Mouse (Mus musculus): Measurements from ENCODE around the gene Pank2. TPM values are rescaled to one million over a fixed set of nuclear protein-coding genes. Genes with fewer than 3 reads are reported as not detected.

The Pank2 gene
- polyA plus RNA-seq, 1 experiment from 2014 or later, result 32.4 TPM

GRCm38 (mm10) chr2:131328981-131329380 is 66.7 kb downstream of the Pank2 start:
- no peaks in the 10 kb centered on the region for H3K36me3 ChIP-seq (ENCODE audit: control insufficient read depth, insufficient read depth)
- no peak overlapping the region for H3K4me2 ChIP-seq (replicated peaks; ENCODE audit: low read depth)
- no peak overlapping the region for H3K27ac ChIP-seq (ENCODE audit: low read depth, low read length)
- no peak overlapping the region for H3K4me3 ChIP-seq (ENCODE audit: low read depth, low read length)
- no peak overlapping the region for H3K9ac ChIP-seq (ENCODE audit: low read depth, low read length)
- no peaks in the 10 kb centered on the region for H3K27me3 ChIP-seq (replicated peaks; ENCODE audit: control insufficient read depth, insufficient read depth, low read length)
- no peaks in the 10 kb centered on the region for H3K9me3 ChIP-seq (ENCODE audit: control insufficient read depth)
- WGBS, result 82% methylated on average over 1 of the region's 1 CpGs
- no peak for ATAC-seq
- TF ChIP-seq CTCF (IDR thresholded peaks at IDR 0.05; ENCODE audit: low read depth), result no peak
- no peaks in the 10 kb centered on the region for H3K4me1 ChIP-seq (replicated peaks; ENCODE audit: control insufficient read depth, insufficient read depth, low read length)

DNA sequence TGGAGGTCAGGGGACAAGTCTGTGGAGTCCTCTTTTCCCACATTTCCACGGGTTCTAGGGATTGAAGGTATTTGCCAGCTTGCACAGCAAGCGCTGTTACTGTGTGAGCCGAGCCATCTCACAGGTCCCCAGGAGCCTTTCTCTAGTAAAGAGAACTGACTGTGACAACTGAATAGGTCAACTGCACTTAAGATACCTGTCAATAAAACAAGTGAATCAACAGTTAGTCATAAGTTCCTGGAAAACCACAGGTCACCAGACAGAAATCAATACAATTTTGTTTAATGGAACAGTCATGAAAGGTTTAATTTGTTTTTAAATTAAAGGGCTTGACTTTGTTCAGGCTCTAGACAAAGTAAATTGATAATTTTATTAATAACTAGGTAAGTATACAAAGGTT is 68.3 kb downstream of the Pank2 start:
- no peak overlapping the region for H3K4me3 ChIP-seq (ENCODE audit: low read depth, low read length)
- no peaks in the 10 kb centered on the region for H3K36me3 ChIP-seq (ENCODE audit: control insufficient read depth, insufficient read depth)
- H3K27ac ChIP-seq (ENCODE audit: low read depth, low read length), result no peak overlapping the region
- no peaks in the 10 kb centered on the region for H3K27me3 ChIP-seq (replicated peaks; ENCODE audit: control insufficient read depth, insufficient read depth, low read length)
- WGBS, result 78% methylated on average over 3 of the region's 3 CpGs
- H3K4me2 ChIP-seq (replicated peaks; ENCODE audit: low read depth), result no peak overlapping the region
- H3K9me3 ChIP-seq (ENCODE audit: control insufficient read depth), result no peaks in the 10 kb centered on the region
- no peak for TF ChIP-seq CTCF (IDR thresholded peaks at IDR 0.05; ENCODE audit: low read depth)
- H3K4me1 ChIP-seq (replicated peaks; ENCODE audit: control insufficient read depth, insufficient read depth, low read length), result no peaks in the 10 kb centered on the region
- no peak overlapping the region for H3K9ac ChIP-seq (ENCODE audit: low read depth, low read length)
- ATAC-seq, result no peak

DNA sequence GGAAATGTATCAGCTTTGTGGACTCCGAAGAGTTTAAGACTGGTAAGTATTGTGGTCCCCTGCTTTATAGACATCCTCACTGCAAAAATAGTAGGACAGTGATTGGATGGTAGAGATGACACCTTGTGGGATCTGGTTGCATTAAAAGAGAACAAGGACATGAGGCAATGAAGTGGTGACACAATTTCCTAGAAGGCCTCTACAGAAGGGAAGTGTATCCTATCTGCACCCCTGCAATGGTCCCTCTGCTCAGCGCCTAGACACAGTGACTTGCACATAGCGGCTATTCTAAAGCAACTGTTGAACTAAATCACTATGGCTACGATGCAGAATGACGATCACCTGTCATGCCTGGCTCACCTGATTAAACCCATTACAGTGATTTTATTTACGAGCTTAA is 75.3 kb downstream of the Pank2 start:
- H3K4me3 ChIP-seq (ENCODE audit: low read depth, low read length), result no peak overlapping the region
- no peaks in the 10 kb centered on the region for H3K36me3 ChIP-seq (ENCODE audit: control insufficient read depth, insufficient read depth)
- no peak overlapping the region for H3K27ac ChIP-seq (ENCODE audit: low read depth, low read length)
- no peaks in the 10 kb centered on the region for H3K27me3 ChIP-seq (replicated peaks; ENCODE audit: control insufficient read depth, insufficient read depth, low read length)
- no peak overlapping the region for H3K9ac ChIP-seq (ENCODE audit: low read depth, low read length)
- H3K4me1 ChIP-seq (replicated peaks; ENCODE audit: control insufficient read depth, insufficient read depth, low read length), result no peaks in the 10 kb centered on the region
- no peak for TF ChIP-seq CTCF (IDR thresholded peaks at IDR 0.05; ENCODE audit: low read depth)
- no peaks in the 10 kb centered on the region for H3K9me3 ChIP-seq (ENCODE audit: control insufficient read depth)
- no peak overlapping the region for H3K4me2 ChIP-seq (replicated peaks; ENCODE audit: low read depth)
- no peak for ATAC-seq
- 74% methylated on average over 6 of the region's 6 CpGs for WGBS

GRCm38 (mm10) chr2:131344449-131344848 is 82.2 kb downstream of the Pank2 start:
- no peak overlapping the region for H3K4me2 ChIP-seq (replicated peaks; ENCODE audit: low read depth)
- no peaks in the 10 kb centered on the region for H3K4me1 ChIP-seq (replicated peaks; ENCODE audit: control insufficient read depth, insufficient read depth, low read length)
- no peak overlapping the region for H3K27ac ChIP-seq (ENCODE audit: low read depth, low read length)
- no peaks in the 10 kb centered on the region for H3K9me3 ChIP-seq (ENCODE audit: control insufficient read depth)
- WGBS, result 88% methylated on average over 3 of the region's 3 CpGs
- no peak overlapping the region for H3K9ac ChIP-seq (ENCODE audit: low read depth, low read length)
- H3K27me3 ChIP-seq (replicated peaks; ENCODE audit: control insufficient read depth, insufficient read depth, low read length), result no peaks in the 10 kb centered on the region
- no peak for ATAC-seq
- TF ChIP-seq CTCF (IDR thresholded peaks at IDR 0.05; ENCODE audit: low read depth), result no peak
- no peaks in the 10 kb centered on the region for H3K36me3 ChIP-seq (ENCODE audit: control insufficient read depth, insufficient read depth)
- no peak overlapping the region for H3K4me3 ChIP-seq (ENCODE audit: low read depth, low read length)

GRCm38 (mm10) chr2:131345556-131345955 is 83.3 kb downstream of the Pank2 start:
- 39% methylated on average over 3 of the region's 3 CpGs for WGBS
- TF ChIP-seq CTCF (IDR thresholded peaks at IDR 0.05; ENCODE audit: low read depth), result no peak

More at GRCm38 (mm10) chr2:131345556-131345955, 83.3 kb downstream of the Pank2 start:
- ATAC-seq, result no peak
- Histone ChIP-seq H3K4me2 (replicated peaks; ENCODE audit: low read depth) (no peak overlapping the region), H3K36me3 (ENCODE audit: control insufficient read depth, insufficient read depth) (no peaks in the 10 kb centered on the region), H3K27ac (ENCODE audit: low read depth, low read length) (no peak overlapping the region), H3K9me3 (ENCODE audit: control insufficient read depth) (no peaks in the 10 kb centered on the region), H3K4me1 (replicated peaks; ENCODE audit: control insufficient read depth, insufficient read depth, low read length) (no peaks in the 10 kb centered on the region), H3K4me3 (ENCODE audit: low read depth, low read length) (no peak overlapping the region), H3K9ac (ENCODE audit: low read depth, low read length) (no peak overlapping the region), H3K27me3 (replicated peaks; ENCODE audit: control insufficient read depth, insufficient read depth, low read length) (no peaks in the 10 kb centered on the region)

Small RNA genes within 50 kb of the gene (microRNA-seq; reads per million reads assigned to microRNA genes)
- 118 reads per million, percentile 49 among the genes with 10 or more reads in this experiment for gene Mir103-2

Other genes starting within 250 kb of the Pank2 start
- 3.8 and 5.7 TPM in 2 replicates for gene Gfra4, start 219.4 kb upstream of the Pank2 start, polyA plus RNA-seq (2015; fragmentation: Nextera tagmentation; extraction: Ambion mirVana)
- 2.7 and 5.1 TPM in 2 replicates for gene Adam33, start 198.7 kb upstream of the Pank2 start, polyA plus RNA-seq (2015; fragmentation: Nextera tagmentation; extraction: Ambion mirVana)
- 0.20 and 0.30 TPM in 2 replicates for gene Siglec1, start 175.7 kb upstream of the Pank2 start, polyA plus RNA-seq (2015; fragmentation: Nextera tagmentation; extraction: Ambion mirVana)
- gene Hspa12b, start 135.2 kb upstream of the Pank2 start, polyA plus RNA-seq (2015; fragmentation: Nextera tagmentation; extraction: Ambion mirVana), result 2.1 and 2.3 TPM in 2 replicates
- gene Gm11037, start 129.0 kb upstream of the Pank2 start, polyA plus RNA-seq (2015; fragmentation: Nextera tagmentation; extraction: Ambion mirVana), result not detected in 2 replicates
- gene 1700037H04Rik, start 102.4 kb upstream of the Pank2 start, polyA plus RNA-seq (2015; fragmentation: Nextera tagmentation; extraction: Ambion mirVana), result 145 and 164 TPM in 2 replicates
- 15.9 and 17.4 TPM in 2 replicates for gene Cenpb, start 82.4 kb upstream of the Pank2 start, polyA plus RNA-seq (2015; fragmentation: Nextera tagmentation; extraction: Ambion mirVana)
- 10.9 and 12.4 TPM in 2 replicates for gene Cdc25b, start 75.5 kb upstream of the Pank2 start, polyA plus RNA-seq (2015; fragmentation: Nextera tagmentation; extraction: Ambion mirVana)
- 2.0 and 2.1 TPM in 2 replicates for gene Spef1, start 75.2 kb upstream of the Pank2 start, polyA plus RNA-seq (2015; fragmentation: Nextera tagmentation; extraction: Ambion mirVana)
- 37.3 and 37.5 TPM in 2 replicates for gene Ap5s1, start 55.4 kb upstream of the Pank2 start, polyA plus RNA-seq (2015; fragmentation: Nextera tagmentation; extraction: Ambion mirVana)
- gene Mavs, start 28.4 kb upstream of the Pank2 start, polyA plus RNA-seq (2015; fragmentation: Nextera tagmentation; extraction: Ambion mirVana), result 27.2 and 28.5 TPM in 2 replicates
- 1.1 and 1.4 TPM in 2 replicates for gene Rnf24, start 90.4 kb downstream of the Pank2 start, polyA plus RNA-seq (2015; fragmentation: Nextera tagmentation; extraction: Ambion mirVana)
- 18.0 and 19.9 TPM in 2 replicates for gene Smox, start 229.0 kb downstream of the Pank2 start, polyA plus RNA-seq (2015; fragmentation: Nextera tagmentation; extraction: Ambion mirVana)